Mouse (Mus musculus): ENCODE data around the gene Ncoa1.
"Not testable (repeated sequence)": the region's sequence is repeated elsewhere in the genome, so short reads cannot be mapped to it uniquely, and the experiment has no call there.

- TF ChIP-seq HCFC1 (IDR thresholded peaks at IDR 0.05; ENCODE audit: borderline replicate concordance, insufficient read depth, low read length): not testable (repeated sequence)
- peak; percentile 81; the same call in 1 of the 2 replicates for TF ChIP-seq CHD2 (IDR thresholded peaks at IDR 0.05; ENCODE audit: low read depth, low read length)
These were observed 118.3 kb downstream of the Ncoa1 start for GRCm38 (mm10) chr12:4358653-4359052.
